Mouse (Mus musculus) testis, adult 2 months (tissue): Measurements from ENCODE around the gene Tec.

Experiments
- CTCF ChIP-seq: fragments of 200-500 bp; IDR thresholded peaks from 2 replicates; pipeline ENCODE4 v1.5.1; 2012; ENCODE audit warnings: low read depth, mild to moderate bottlenecking, inconsistent platforms, low read length, moderate library complexity; ENCODE audit not compliant: control insufficient read depth, insufficient read depth, insufficient replicate concordance
- POLR2A ChIP-seq: fragments of 200-500 bp; IDR thresholded peaks from 2 replicates; pipeline ENCODE4 v1.6.1; 2012; ENCODE audit warnings: low read depth, mild to moderate bottlenecking, inconsistent platforms, low read length, moderate library complexity; ENCODE audit not compliant: control insufficient read depth

DNA sequence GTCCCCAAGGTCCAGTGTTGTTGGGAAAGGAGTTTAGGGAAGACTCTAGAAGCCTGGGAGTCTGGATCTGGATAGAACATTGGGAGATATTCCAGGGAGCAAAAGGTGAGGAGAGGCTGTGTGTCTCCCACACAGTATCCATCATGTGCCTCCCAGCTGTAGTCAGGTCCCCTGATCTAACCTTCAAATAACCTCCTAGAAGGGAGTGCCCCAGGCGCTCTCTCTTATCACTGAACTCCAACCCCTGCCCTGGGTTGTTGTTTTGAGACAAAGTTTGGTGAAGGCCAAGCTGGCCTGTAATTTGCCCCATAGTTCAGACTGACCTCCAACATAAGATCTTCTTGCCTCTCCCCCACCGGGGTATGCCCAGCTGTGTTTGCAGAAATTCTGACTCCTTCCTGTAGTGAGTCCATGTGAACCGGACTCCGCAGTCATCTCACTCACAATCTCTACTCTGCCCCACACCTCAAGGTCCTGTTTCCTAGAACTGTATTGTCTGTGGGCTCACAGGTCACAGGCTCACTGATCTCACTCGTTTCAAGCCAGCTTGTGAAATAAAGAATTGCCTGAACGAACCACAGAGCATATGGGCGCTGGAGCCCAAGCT, 119.5 kb downstream of the Tec start:
- TF ChIP-seq CTCF = no peak
- no peak for TF ChIP-seq POLR2A
